Mouse (Mus musculus) cerebellum, adult 2 months (tissue): ENCODE measurements around the gene Dnm3. TPM values are rescaled to one million over a fixed set of nuclear protein-coding genes. Genes with fewer than 3 reads are reported as not detected.

Source experiments
- DNase-seq, 2 experiments: peaks; one replicate each; pipeline ENCODE4 v3.0.0; 2021
- H3K27ac ChIP-seq: fragments of 200-500 bp; 2 replicates; pipeline ENCODE4 v1.5.1; 2012; ENCODE audit warnings: low read length, control low read depth, inconsistent platforms; ENCODE audit not compliant: insufficient read depth
- H3K27me3 ChIP-seq: fragments of 200-500 bp; 2 replicates; pipeline ENCODE4 v1.6.1; 2012; ENCODE audit warnings: inconsistent platforms, mild to moderate bottlenecking, low read length, moderate library complexity; ENCODE audit not compliant: control insufficient read depth, insufficient read depth
- H3K4me1 ChIP-seq: fragments of 200-500 bp; 2 replicates; pipeline ENCODE4 v1.6.1; 2011; ENCODE audit warnings: low read length; ENCODE audit not compliant: control insufficient read depth, insufficient read depth
- H3K4me3 ChIP-seq: fragments of 200-500 bp; replicated peaks from 2 replicates; pipeline ENCODE3; 2011; ENCODE audit warnings: mild to moderate bottlenecking, low read depth, low read length, control low read depth; ENCODE audit not compliant: insufficient read depth
- CTCF ChIP-seq: fragments of 200-500 bp; IDR thresholded peaks from 2 replicates; pipeline ENCODE4 v1.5.1; 2011; ENCODE audit warnings: low read depth, mild to moderate bottlenecking, control low read depth, low read length, moderate library complexity, borderline replicate concordance; ENCODE audit not compliant: insufficient read depth
- POLR2A ChIP-seq: fragments of 200-500 bp; IDR thresholded peaks from 2 replicates; pipeline ENCODE4 v1.6.1; 2011; ENCODE audit warnings: low read length, control low read depth, borderline replicate concordance; ENCODE audit not compliant: insufficient read depth
- WGBS: fragments of 180-500 bp; shearing (Covaris S2); methylation state at CpG from one replicate; pipeline ENCODE4 v1.1.7; 2018; 5-methylcytosine and 5-hydroxymethylcytosine counted together
- polyA plus RNA-seq: library from polyadenylated mRNA; depleted of rRNA; stranded (reverse); fragments of >200 nt; gene quantifications from 2 replicates; pipeline ENCODE4 v1.2.3, GENCODE M21; 2012

The Dnm3 gene
- polyA plus RNA-seq, 1 experiment = 93.6 TPM

DNA sequence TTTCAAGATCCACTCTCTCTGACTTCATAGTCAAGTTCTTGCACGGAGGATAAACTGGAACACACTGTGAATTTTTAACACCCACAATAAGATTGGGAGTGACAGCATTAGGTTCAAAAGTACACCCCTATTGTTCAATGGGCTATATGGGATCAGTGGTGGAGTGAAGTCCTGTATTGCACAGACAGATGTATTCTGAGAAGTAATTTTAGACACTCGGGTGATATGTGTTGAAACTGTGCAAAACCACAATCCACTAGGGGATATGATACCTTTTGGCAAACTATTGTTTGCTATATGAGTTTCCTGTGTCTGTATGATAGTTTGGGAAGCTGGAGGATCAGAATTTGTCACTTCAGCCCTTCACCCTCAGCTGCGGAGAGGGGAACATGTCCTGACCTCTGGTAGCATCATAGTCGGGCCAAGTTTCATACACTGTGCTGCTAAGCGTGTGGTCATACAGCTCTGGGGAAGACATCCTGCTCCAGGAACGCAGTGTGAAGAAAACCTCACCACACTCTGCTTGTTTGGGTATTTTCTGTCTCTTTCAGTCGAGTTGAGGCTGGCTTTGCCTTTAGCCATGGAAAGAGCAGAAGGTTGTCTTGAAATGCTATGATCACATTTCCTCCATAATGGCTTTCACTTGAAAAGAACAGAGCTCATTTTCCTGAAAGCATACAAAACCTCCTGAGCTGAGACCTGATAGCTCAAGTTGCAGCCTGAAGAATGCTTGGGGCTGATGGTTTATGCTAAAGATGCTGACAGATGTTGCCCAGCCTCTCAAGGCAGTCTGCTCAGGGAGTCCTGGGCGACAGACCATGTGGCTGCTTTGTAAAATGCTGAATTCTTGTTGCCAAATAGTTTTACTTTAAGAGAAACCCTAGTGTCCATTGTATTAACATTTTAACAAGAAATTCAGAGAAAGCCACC is 433.8 kb downstream of the Dnm3 start:
- Histone ChIP-seq H3K27ac (no peak overlapping the region), H3K4me1 (no peaks in the 10 kb centered on the region), H3K4me3 (no peak overlapping the region), H3K27me3 (no peaks in the 10 kb centered on the region)
- DNase-seq = no peak
- TF ChIP-seq CTCF = no peak
- no peak for TF ChIP-seq POLR2A
- WGBS = 81% methylated on average over 8 of the region's 8 CpGs

DNA sequence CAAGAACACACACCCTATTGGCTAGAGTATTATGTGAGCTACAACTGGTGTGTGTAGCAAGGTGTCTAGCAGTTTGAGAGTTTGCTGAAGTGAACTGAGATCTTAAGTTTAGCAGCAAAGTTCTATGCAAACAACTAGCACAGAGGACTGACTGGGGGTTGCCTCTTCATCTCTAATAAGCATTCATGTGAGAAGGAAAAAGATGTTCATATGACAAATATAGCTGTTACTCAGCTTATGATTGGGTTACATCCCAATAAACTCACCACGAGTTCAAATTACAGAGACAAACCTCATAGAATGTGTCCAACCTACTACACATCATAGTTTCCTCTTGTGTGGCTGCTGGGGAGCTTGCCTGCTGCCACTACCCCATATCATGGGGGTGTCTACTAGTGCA is 434.6 kb downstream of the Dnm3 start:
- no peak for DNase-seq
- TF ChIP-seq POLR2A (no peak), CTCF (no peak)
- Histone ChIP-seq H3K4me1 (no peaks in the 10 kb centered on the region), H3K27me3 (no peaks in the 10 kb centered on the region), H3K27ac (no peak overlapping the region), H3K4me3 (no peak overlapping the region)
- 79% methylated on average over 1 of the region's 1 CpGs for WGBS

DNA sequence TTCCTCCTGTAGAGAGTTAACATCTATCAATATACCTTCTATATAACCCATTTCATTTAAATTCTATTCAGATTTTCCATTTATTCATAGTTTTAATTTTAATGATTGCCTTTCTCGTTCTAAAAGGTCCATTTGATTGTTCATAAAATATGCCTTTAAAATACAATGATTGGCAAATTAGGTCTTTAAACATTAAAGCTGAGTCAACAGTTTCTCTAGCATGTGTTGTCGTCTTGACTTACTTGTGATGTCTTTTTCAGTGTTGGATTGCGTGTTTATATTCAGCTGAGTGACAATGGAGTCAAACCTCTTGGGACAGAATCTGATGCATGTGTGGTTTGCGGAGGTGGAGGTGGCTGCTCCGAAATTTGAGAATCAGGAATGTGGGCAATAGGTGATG is 435.4 kb downstream of the Dnm3 start:
- no peak for TF ChIP-seq POLR2A
- TF ChIP-seq CTCF = no peak
- H3K4me3 ChIP-seq = no peak overlapping the region
- H3K4me1 ChIP-seq = no peaks in the 10 kb centered on the region
- no peak for DNase-seq
- no peaks in the 10 kb centered on the region for H3K27me3 ChIP-seq
- 94% methylated on average over 5 of the region's 5 CpGs for whole genome bisulfite sequencing
- no peak overlapping the region for H3K27ac ChIP-seq

DNA sequence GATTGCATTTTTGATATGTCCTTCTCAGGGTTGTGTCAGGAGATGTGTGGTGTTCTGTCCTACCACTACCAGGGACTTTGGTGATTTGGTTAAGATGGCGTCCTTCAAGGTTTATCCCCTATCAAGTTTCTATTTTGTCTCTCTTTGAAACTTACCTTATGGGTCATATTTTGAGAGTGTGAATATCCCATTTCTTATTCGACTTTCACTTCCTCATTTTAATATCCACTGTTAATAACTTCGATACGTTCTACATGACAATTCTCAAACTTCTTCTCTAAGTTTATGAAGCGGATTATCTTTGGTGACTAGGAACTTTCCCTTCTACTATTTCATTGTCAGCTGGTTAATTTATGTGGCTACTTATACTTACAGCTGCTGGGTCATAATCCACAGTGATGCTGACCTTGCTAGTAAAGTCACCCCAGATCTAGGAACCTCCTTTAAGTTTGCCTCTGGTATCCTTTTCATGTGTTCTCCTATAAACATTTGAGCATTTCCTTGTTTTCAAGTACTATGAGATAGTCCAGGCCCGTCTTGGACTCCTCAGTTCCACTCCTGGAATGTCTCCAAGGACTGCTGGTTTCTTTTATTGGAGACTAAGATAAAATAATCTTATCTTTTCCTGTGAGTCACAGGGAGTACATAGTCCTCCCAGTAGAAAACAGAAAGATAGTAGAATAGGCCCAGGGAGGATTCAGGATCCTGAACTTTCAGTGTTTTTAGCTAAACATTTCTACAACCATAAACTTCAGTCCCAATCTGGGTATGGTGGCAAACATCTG is 437.2 kb downstream of the Dnm3 start:
- no peak for TF ChIP-seq POLR2A
- TF ChIP-seq CTCF = no peak
- no peak for DNase-seq
- no peaks in the 10 kb centered on the region for H3K4me1 ChIP-seq
- WGBS = 93% methylated on average over 6 of the region's 6 CpGs
- no peak overlapping the region for H3K27ac ChIP-seq
- H3K27me3 ChIP-seq = no peaks in the 10 kb centered on the region
- no peak overlapping the region for H3K4me3 ChIP-seq

DNA sequence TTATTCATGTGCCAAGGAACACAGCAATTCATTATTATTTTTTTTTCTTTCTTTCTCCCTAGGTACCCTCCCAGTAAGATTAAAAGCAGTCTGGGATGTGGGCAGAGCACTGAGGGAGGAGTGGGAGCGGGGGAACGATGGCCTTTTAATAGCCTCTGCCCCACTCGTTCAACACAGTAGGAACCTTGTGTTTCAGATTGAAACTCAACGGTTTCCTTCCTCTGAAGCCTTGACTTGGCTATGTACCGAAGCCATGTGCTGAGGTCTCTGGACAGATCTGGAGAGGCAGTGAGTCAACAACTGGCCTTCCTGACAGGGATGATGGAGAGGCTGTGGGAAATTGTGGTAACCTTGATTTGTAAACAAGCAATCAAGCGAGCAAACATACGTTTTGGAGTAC is 438.0 kb downstream of the Dnm3 start:
- DNase-seq = no peak
- TF ChIP-seq POLR2A (no peak), CTCF (no peak)
- WGBS = 62% methylated on average over 7 of the region's 7 CpGs

DNA sequence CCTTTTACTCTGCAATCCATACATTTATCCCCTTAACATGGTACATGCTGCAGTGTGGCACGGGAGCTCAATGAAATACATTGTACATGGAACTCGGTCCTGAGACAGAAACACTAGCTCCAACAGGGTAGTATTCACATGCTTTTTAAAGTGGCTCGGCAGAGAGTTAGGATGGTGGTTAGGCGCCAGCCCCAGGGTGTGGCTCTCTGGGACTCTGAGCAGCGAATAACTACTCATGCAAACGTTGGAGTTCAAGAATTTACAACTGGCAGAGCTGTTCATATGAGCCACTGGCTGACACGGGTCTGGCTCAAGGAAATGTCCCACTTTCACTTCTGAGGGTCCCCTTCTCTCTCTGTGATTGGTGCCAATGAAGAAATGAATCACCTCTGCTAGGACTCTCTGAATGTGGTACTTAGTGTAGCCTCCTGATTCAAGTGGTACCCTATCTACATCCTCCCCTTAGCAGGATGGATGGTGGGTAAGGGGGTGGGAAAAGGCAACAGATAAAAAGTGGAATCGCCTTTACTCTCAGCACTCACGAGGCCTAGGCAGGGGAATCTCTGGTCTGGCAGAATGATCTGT is 438.7 kb downstream of the Dnm3 start:
- TF ChIP-seq POLR2A = no peak
- TF ChIP-seq CTCF = no peak
- Histone ChIP-seq H3K27ac (no peak overlapping the region), H3K4me1 (no peaks in the 10 kb centered on the region), H3K4me3 (no peak overlapping the region), H3K27me3 (no peaks in the 10 kb centered on the region)
- WGBS = 67% methylated on average over 9 of the region's 9 CpGs
- no peak for DNase-seq

More for the DNA sequence above, 438.0 kb downstream of the Dnm3 start:
- Histone ChIP-seq H3K27me3 (no peaks in the 10 kb centered on the region), H3K4me3 (no peak overlapping the region), H3K4me1 (no peaks in the 10 kb centered on the region), H3K27ac (no peak overlapping the region)

DNA sequence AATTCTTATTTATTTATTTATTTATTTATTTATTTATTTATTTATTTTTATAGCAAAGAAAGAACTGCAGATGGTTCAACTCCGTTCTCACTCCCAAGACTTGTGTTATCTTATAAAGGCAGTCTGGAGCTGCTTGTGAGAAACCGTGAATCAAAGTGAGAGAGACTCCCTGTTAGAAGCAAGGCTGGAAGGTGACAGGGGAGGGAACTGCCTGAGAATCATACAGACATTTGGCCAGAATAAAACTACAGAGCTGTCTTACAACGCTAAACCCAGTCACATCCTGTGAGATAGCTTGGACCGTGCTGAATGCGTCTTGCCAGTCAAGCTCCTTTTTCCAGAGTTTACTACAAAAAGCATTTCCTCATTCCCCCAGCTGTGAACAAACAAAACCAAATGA is 439.4 kb downstream of the Dnm3 start:
- no peak for TF ChIP-seq CTCF
- no peak for TF ChIP-seq POLR2A
- 75% methylated on average over 5 of the region's 5 CpGs for WGBS
- DNase-seq = no peak
- Histone ChIP-seq H3K4me1 (no peaks in the 10 kb centered on the region), H3K27me3 (no peaks in the 10 kb centered on the region), H3K27ac (no peak overlapping the region), H3K4me3 (no peak overlapping the region)
